Mouse (Mus musculus): ENCODE measurements around the gene Nkrf. TPM values are rescaled to one million over a fixed set of nuclear protein-coding genes. Genes with fewer than 3 reads are reported as not detected.

The Nkrf gene
- total RNA-seq (2023), result 1 to 10 TPM; 4.0 to 4.4 TPM

GRCm38 (mm10) chrX:36902321-36903114, at the start of gene Nkrf:
Nkrf (minus strand) TSS chrX:36902899.

GRCm38 (mm10) chrX:36873765-36874164, 28.9 kb downstream of the Nkrf start, which contains the start of the genes Ube2a and C330007P06Rik:
Ube2a (plus strand) TSS chrX:36873900.
C330007P06Rik (minus strand) TSS chrX:36874111.

Other genes with a start within 250 kb of the Nkrf start
- 1 to 10 TPM; 5.8 to 6.8 TPM for gene Slc25a43, start 159.2 kb downstream of the Nkrf start, total RNA-seq (2023)
- 100 to 1,000 TPM; 498 to 522 TPM for gene Slc25a5, start 107.2 kb downstream of the Nkrf start, total RNA-seq (2023)
- gene Ube2a, start 29.0 kb downstream of the Nkrf start, total RNA-seq (2023), result 10 to 100 TPM; 64.4 to 75.3 TPM
- 10 to 100 TPM; 27.0 to 29.0 TPM for gene C330007P06Rik, start 28.8 kb downstream of the Nkrf start, total RNA-seq (2023)
- gene Sept6, start 88.9 kb upstream of the Nkrf start, total RNA-seq (2023), result 10 to 100 TPM; 30.3 to 31.3 TPM
- under 1 TPM in 1 of 2 experiments, not detected in 1; 0.31 TPM for gene Sowahd, start 145.9 kb upstream of the Nkrf start, total RNA-seq (2023)
- 100 to 1,000 TPM; 688 to 744 TPM for gene Rpl39, start 182.5 kb upstream of the Nkrf start, total RNA-seq (2023)
- 10 to 100 TPM; 13.9 to 15.1 TPM for gene Upf3b, start 207.4 kb upstream of the Nkrf start, total RNA-seq (2023)
- gene Nkap, start 223.9 kb upstream of the Nkrf start, total RNA-seq (2023), result 10 to 100 TPM; 11.4 to 14.1 TPM